Mouse (Mus musculus) stomach, embryonic 16.5 days (tissue): Measurements from ENCODE around the gene Sesn3. TPM values are rescaled to one million over a fixed set of nuclear protein-coding genes. Genes with fewer than 3 reads are reported as not detected.
A peak's percentile ranks its signal among the peaks of the same experiment; 100 is the strongest.
"Not testable (repeated sequence)": the region's sequence is repeated elsewhere in the genome, so short reads cannot be mapped to it uniquely, and the experiment has no call there.

Source experiments
- ATAC-seq: fragments of 200-750 bp; cut with Nextera tagmentation; 2 replicates; pipeline ENCODE4 v1.8.0; 2017; ENCODE audit warnings: moderate number of reproducible peaks, moderate TSS enrichment; ENCODE audit not compliant: insufficient read depth, low FRiP score
- H3K27ac ChIP-seq: fragments of 300-500 bp; sonication (generic); 2 replicates; pipeline ENCODE4 v1.5.1; 2014; ENCODE audit warnings: low read length
- H3K27me3 ChIP-seq: fragments of 300-500 bp; sonication (generic); 2 replicates; pipeline ENCODE4 v1.6.1; 2014; ENCODE audit warnings: low read length, control low read depth, mixed read lengths; ENCODE audit not compliant: control insufficient read depth, insufficient read depth
- H3K36me3 ChIP-seq: fragments of 300-500 bp; sonication (generic); 2 replicates; pipeline ENCODE4 v1.6.1; 2014; ENCODE audit warnings: low read length; ENCODE audit not compliant: control insufficient read depth, insufficient read depth
- H3K4me1 ChIP-seq: fragments of 300-500 bp; sonication (generic); 2 replicates; pipeline ENCODE4 v1.6.1; 2014; ENCODE audit warnings: low read length, control low read depth, mixed read lengths; ENCODE audit not compliant: control insufficient read depth, insufficient read depth
- H3K4me2 ChIP-seq: fragments of 300-500 bp; sonication (generic); 2 replicates; pipeline ENCODE4 v1.6.1; 2014; ENCODE audit warnings: low read depth, low read length, mixed read lengths
- H3K4me3 ChIP-seq: fragments of 300-500 bp; sonication (generic); replicated peaks from 2 replicates; pipeline ENCODE4 v1.5.1; 2014; ENCODE audit warnings: mild to moderate bottlenecking, low read length
- H3K9ac ChIP-seq: fragments of 300-500 bp; sonication (generic); 2 replicates; pipeline ENCODE4 v1.6.1; 2014; ENCODE audit warnings: low read length
- H3K9me3 ChIP-seq: fragments of 300-500 bp; sonication (generic); replicated peaks from 2 replicates; pipeline ENCODE4 v1.6.1; 2016; ENCODE audit warnings: low read length, control low read depth; ENCODE audit not compliant: control insufficient read depth
- WGBS: fragments of 180-500 bp; shearing (Covaris S2); extraction: QIAGEN DNeasy Blood & Tissue Kit; methylation state at CpG from one replicate; pipeline ENCODE4 v1.1.7; 2014; 5-methylcytosine and 5-hydroxymethylcytosine counted together
- polyA plus RNA-seq: library from polyadenylated mRNA; unstranded; fragments of >200 nt; fragmentation: Nextera tagmentation; extraction: Ambion mirVana; gene quantifications from 2 replicates; pipeline ENCODE4 v1.2.1, GENCODE M21; 2015

Gene Sesn3
- polyA plus RNA-seq: 10.6 and 12.0 TPM in 2 replicates

- WGBS: 4% methylated on average over 25 of the region's 25 CpGs
- Histone ChIP-seq H3K36me3 (no peaks in the 10 kb centered on the region), H3K9me3 (no peaks in the 10 kb centered on the region), H3K4me1 (peaks cover 12% of the 10 kb centered on the region), H3K27me3 (no peaks in the 10 kb centered on the region), H3K4me2 (peak within 1 kb of the TSS; percentile 66), H3K9ac (peak within 1 kb of the TSS; percentile 74), H3K27ac (peak within 1 kb of the TSS; percentile 98), H3K4me3 (peak within 1 kb of the TSS; percentile 94)
- ATAC-seq: peak; percentile 30
These were observed at the start of gene Sesn3 for GRCm38 (mm10) chr9:14274986-14275720. Gene Sesn3 (plus strand): TSS chr9:14275067.

GRCm38 (mm10) chr9:14227086-14227485 is 47.8 kb upstream of the Sesn3 start:
- H3K9me3 ChIP-seq, H3K4me3 ChIP-seq, H3K9ac ChIP-seq, H3K27me3 ChIP-seq, ATAC-seq, H3K36me3 ChIP-seq, H3K4me1 ChIP-seq, H3K4me2 ChIP-seq, H3K27ac ChIP-seq: not testable (repeated sequence)
- 76% methylated on average over 2 of the region's 2 CpGs for WGBS

GRCm38 (mm10) chr9:14233702-14234373 is 41.0 kb upstream of the Sesn3 start:
- WGBS: 31% methylated on average over 7 of the region's 7 CpGs
- Histone ChIP-seq H3K27ac (peak overlapping the region; percentile 71), H3K9ac (peak overlapping the region; percentile 19), H3K4me1 (peaks cover 10% of the 10 kb centered on the region), H3K27me3 (no peaks in the 10 kb centered on the region), H3K36me3 (no peaks in the 10 kb centered on the region), H3K4me3 (no peak overlapping the region), H3K9me3 (no peaks in the 10 kb centered on the region), H3K4me2 (no peak overlapping the region)
- peak; percentile 92 for ATAC-seq

GRCm38 (mm10) chr9:14235286-14235685 is 39.6 kb upstream of the Sesn3 start:
- WGBS: 57% methylated on average over 2 of the region's 2 CpGs
- no peaks in the 10 kb centered on the region for H3K36me3 ChIP-seq
- H3K9me3 ChIP-seq: no peaks in the 10 kb centered on the region
- peak overlapping the region; percentile 71 for H3K27ac ChIP-seq
- H3K4me3 ChIP-seq: no peak overlapping the region
- no peak overlapping the region for H3K9ac ChIP-seq
- no peaks in the 10 kb centered on the region for H3K27me3 ChIP-seq
- peaks cover 10% of the 10 kb centered on the region for H3K4me1 ChIP-seq
- H3K4me2 ChIP-seq: no peak overlapping the region
- ATAC-seq: peak; percentile 19; the same call in 1 of the 2 replicates

GRCm38 (mm10) chr9:14241003-14241402 is 33.9 kb upstream of the Sesn3 start:
- not testable (repeated sequence) for H3K4me2 ChIP-seq, H3K27me3 ChIP-seq, H3K27ac ChIP-seq, ATAC-seq, H3K4me1 ChIP-seq, H3K36me3 ChIP-seq, H3K9me3 ChIP-seq, H3K4me3 ChIP-seq, H3K9ac ChIP-seq
- WGBS: 49% methylated on average over 1 of the region's 1 CpGs

GRCm38 (mm10) chr9:14242308-14242707 is 32.6 kb upstream of the Sesn3 start:
- H3K4me1 ChIP-seq: peaks cover 10% of the 10 kb centered on the region; the same call in 1 of the 2 replicates
- no peak for ATAC-seq

GRCm38 (mm10) chr9:14244528-14244927 is 30.3 kb upstream of the Sesn3 start:
- ATAC-seq: no peak
- H3K27ac ChIP-seq: no peak overlapping the region

More at GRCm38 (mm10) chr9:14242308-14242707, 32.6 kb upstream of the Sesn3 start:
- Histone ChIP-seq H3K9ac (no peak overlapping the region), H3K4me2 (no peak overlapping the region), H3K9me3 (no peaks in the 10 kb centered on the region), H3K27ac (no peak overlapping the region), H3K36me3 (no peaks in the 10 kb centered on the region), H3K4me3 (no peak overlapping the region), H3K27me3 (no peaks in the 10 kb centered on the region)
- WGBS: 64% methylated on average over 2 of the region's 2 CpGs

GRCm38 (mm10) chr9:14245013-14245586 is 29.8 kb upstream of the Sesn3 start:
- ATAC-seq: no peak
- H3K9me3 ChIP-seq: no peaks in the 10 kb centered on the region
- 42% methylated on average over 7 of the region's 7 CpGs for WGBS
- H3K27ac ChIP-seq: no peak overlapping the region
- H3K4me1 ChIP-seq: peaks cover 18% of the 10 kb centered on the region; the same call in 1 of the 2 replicates
- H3K27me3 ChIP-seq: no peaks in the 10 kb centered on the region
- no peak overlapping the region for H3K4me3 ChIP-seq
- H3K9ac ChIP-seq: no peak overlapping the region
- H3K36me3 ChIP-seq: no peaks in the 10 kb centered on the region
- H3K4me2 ChIP-seq: no peak overlapping the region

More at GRCm38 (mm10) chr9:14244528-14244927, 30.3 kb upstream of the Sesn3 start:
- Histone ChIP-seq H3K27me3 (no peaks in the 10 kb centered on the region), H3K4me2 (no peak overlapping the region), H3K36me3 (no peaks in the 10 kb centered on the region), H3K4me3 (no peak overlapping the region), H3K9ac (no peak overlapping the region), H3K9me3 (no peaks in the 10 kb centered on the region), H3K4me1 (peaks cover 18% of the 10 kb centered on the region; the same call in 1 of the 2 replicates)
- 41% methylated on average over 9 of the region's 9 CpGs for whole genome bisulfite sequencing
